ENCODE assay signal across 7 mouse cellular contexts in the genomic region with DNA sequence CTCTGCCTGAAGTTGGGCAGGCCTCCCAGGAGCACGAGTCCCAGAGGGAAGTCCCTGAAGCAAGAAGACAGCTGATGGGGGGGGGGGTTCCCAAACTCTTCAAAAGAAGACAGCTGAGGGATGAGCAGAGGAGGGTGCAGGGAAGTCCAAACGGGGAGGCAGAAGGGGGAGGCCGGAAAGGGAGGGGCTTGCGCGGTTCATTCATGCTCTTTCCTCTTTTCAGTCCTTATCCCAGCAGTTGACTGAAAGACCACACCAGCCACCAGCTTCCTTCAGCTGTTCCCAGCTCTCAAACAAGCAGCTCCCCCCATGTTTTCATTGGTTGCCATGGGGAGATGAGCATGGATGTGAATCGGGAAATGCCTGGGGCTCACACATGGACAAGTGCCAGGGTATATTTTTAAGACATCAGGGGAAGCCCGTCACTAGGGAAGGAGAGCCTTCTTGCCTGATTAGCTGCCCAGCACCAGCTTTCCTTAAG. TPM values are rescaled to one million over a fixed set of nuclear protein-coding genes. Genes with fewer than 3 reads are reported as not detected.
DNase-seq lines count a peak whose midpoint lies in the region; ATAC-seq and TF ChIP-seq lines count a peak whose summit lies in the region.

No protein-coding gene starts in this region.

- no peak for TF ChIP-seq POLR2A in myocyte (IDR thresholded peaks at IDR 0.05; ENCODE audit: insufficient read length, low read depth)

- H3K27ac ChIP-seq in midbrain, embryonic 16.5 days (ENCODE audit: low read length) = no peak overlapping the region

- peak overlapping the region; percentile 74 for H3K4me2 ChIP-seq in myocyte (ENCODE audit: low read depth)
- H3K4me2 ChIP-seq in midbrain, embryonic 16.5 days (ENCODE audit: low read length) = no peak overlapping the region

- ATAC-seq in hematopoietic stem cell, adult 5-6 weeks (replicated peaks in 1 of 2; ENCODE audit: insufficient read depth in 1 of 2, low FRiP score in 2 of 2, low TSS enrichment in 1 of 2, low read depth in 1 of 2, poor library complexity in 2 of 2, severe bottlenecking in 2 of 2) = peak; percentile 70 to 88
- no peak for ATAC-seq in midbrain, embryonic 16.5 days

- no peaks in the 10 kb centered on the region for H3K4me1 ChIP-seq in midbrain, embryonic 16.5 days (ENCODE audit: control insufficient read depth, insufficient read depth, low read length)

- no peaks in the 10 kb centered on the region for H3K27me3 ChIP-seq in myocyte (ENCODE audit: control insufficient read depth, insufficient read depth, insufficient read length)
- H3K27me3 ChIP-seq in midbrain, embryonic 16.5 days (ENCODE audit: control insufficient read depth, insufficient read depth, low read depth, low read length) = no peaks in the 10 kb centered on the region

- no peaks in the 10 kb centered on the region for H3K79me2 ChIP-seq in myocyte (ENCODE audit: control insufficient read depth, insufficient read depth)

- H3K36me3 ChIP-seq in myocyte (ENCODE audit: control insufficient read depth, insufficient read depth) = no peaks in the 10 kb centered on the region
- no peaks in the 10 kb centered on the region for H3K36me3 ChIP-seq in midbrain, embryonic 16.5 days (ENCODE audit: control insufficient read depth, insufficient read depth, low read length)

- intact Hi-C loops in left cerebral cortex, postnatal 14 days (cut with DNase I) = no loop called here

- 60% methylated on average over 7 of the region's 7 CpGs for WGBS in midbrain, embryonic 16.5 days

- peak; percentile 40 to 64 for DNase-seq in left cerebral cortex, postnatal 14 days (ENCODE audit: low spot score in 2 of 2)
- no peak for DNase-seq in left cerebral cortex, adult 9 months (ENCODE audit: low spot score in 2 of 2)
- peak; percentile 33 for DNase-seq in brain, adult 2 months (ENCODE audit: low read depth, low spot score)
- no peak for DNase-seq in urinary bladder, postnatal 10 days (ENCODE audit: low spot score)

- H3K9ac ChIP-seq in midbrain, embryonic 16.5 days (ENCODE audit: low read depth, low read length) = no peak overlapping the region

- no peak overlapping the region for H3K4me3 ChIP-seq in myocyte
- no peak overlapping the region for H3K4me3 ChIP-seq in midbrain, embryonic 16.5 days (ENCODE audit: low read depth, low read length)

- H3ac ChIP-seq in myocyte (ENCODE audit: control insufficient read depth, insufficient read length) = no peak overlapping the region

- H3K9me3 ChIP-seq in midbrain, embryonic 16.5 days (replicated peaks; ENCODE audit: control insufficient read depth, low read length, poor library complexity, severe bottlenecking) = no peaks in the 10 kb centered on the region

TF ChIP-seq in myocyte, 11 proteins besides CTCF, POLR2A, EP300 and RAD21:
- TF ChIP-seq MYOD1 (IDR thresholded peaks at IDR 0.05; ENCODE audit: control insufficient read depth in 1 of 3, insufficient read length in 2 of 3, low read depth in 2 of 3) (peak; percentile 80 to 93 (median 90)), MYOG (IDR thresholded peaks at IDR 0.05; ENCODE audit: control insufficient read depth in 1 of 3, insufficient read depth in 1 of 3, insufficient read length in 2 of 3, low read depth in 2 of 3) (peak; percentile 17 to 88 (median 17)), REST (IDR thresholded peaks at IDR 0.05; ENCODE audit: insufficient read depth, insufficient read length) (no peak), TCF12 (IDR thresholded peaks at IDR 0.05; ENCODE audit: insufficient read depth, poor library complexity, severe bottlenecking) (peak; percentile 72)

RNA-seq across cellular contexts. Expression of gene Colq, which starts 22.0 kb away (rescaled TPM):
- total RNA-seq in left cerebral cortex, postnatal 14 days (2021) = 1 to 10 TPM; 2.9 to 3.1 TPM
- 0.69 TPM in 1 of 2 replicates, not detected in the other for total RNA-seq in hematopoietic stem cell, adult 5-6 weeks (2017)
- 3.0 TPM for polyA plus RNA-seq in myocyte (2012; fragmentation: generic; extraction: Trizol)
- polyA plus RNA-seq in midbrain, embryonic 16.5 days (2015; fragmentation: Nextera tagmentation; extraction: Ambion mirVana) = not detected in 2 replicates

Comparison
In these comparisons a context has a peak if more than half of its experiments do, and no peak if none do; other contexts are left out.
1. DNase-seq: peak in left cerebral cortex, postnatal 14 days (2 of 2) and brain, adult 2 months (single experiment); none in left cerebral cortex, adult 9 months (0 of 2) and urinary bladder, postnatal 10 days (single experiment).